Mouse (Mus musculus) embryonic facial prominence, embryonic 12.5 days (tissue): Measurements from ENCODE around the gene Mras. TPM values are rescaled to one million over a fixed set of nuclear protein-coding genes. Genes with fewer than 3 reads are reported as not detected.

Experiments used
- ATAC-seq: fragments of 200-750 bp; cut with Nextera tagmentation; 2 replicates; pipeline ENCODE4 v1.8.0; 2017; ENCODE audit not compliant: insufficient number of reproducible peaks, insufficient read depth, low FRiP score, low TSS enrichment
- H3K27ac ChIP-seq: fragments of 300-500 bp; sonication (generic); 2 replicates; pipeline ENCODE4 v1.5.1; 2016; ENCODE audit warnings: mild to moderate bottlenecking
- H3K27me3 ChIP-seq: fragments of 300-500 bp; sonication (generic); 2 replicates; pipeline ENCODE4 v1.6.1; 2016; ENCODE audit warnings: mild to moderate bottlenecking, moderate library complexity
- H3K36me3 ChIP-seq: fragments of 300-500 bp; sonication (generic); 2 replicates; pipeline ENCODE4 v1.6.1; 2016; ENCODE audit warnings: mild to moderate bottlenecking
- H3K4me1 ChIP-seq: fragments of 300-500 bp; sonication (generic); 2 replicates; pipeline ENCODE4 v1.6.1; 2016
- H3K4me2 ChIP-seq: fragments of 300-500 bp; sonication (generic); replicated peaks from 2 replicates; pipeline ENCODE4 v1.6.1; 2016; ENCODE audit warnings: mild to moderate bottlenecking, moderate library complexity
- H3K4me3 ChIP-seq: fragments of 300-500 bp; sonication (generic); 2 replicates; pipeline ENCODE4 v1.5.1; 2016; ENCODE audit warnings: mild to moderate bottlenecking
- H3K9ac ChIP-seq: fragments of 300-500 bp; sonication (generic); 2 replicates; pipeline ENCODE4 v1.6.1; 2016; ENCODE audit warnings: mild to moderate bottlenecking, moderate library complexity
- H3K9me3 ChIP-seq: fragments of 300-500 bp; sonication (generic); 2 replicates; pipeline ENCODE4 v1.6.1; 2016; ENCODE audit warnings: mild to moderate bottlenecking, moderate library complexity
- WGBS: fragments of 180-500 bp; shearing (Covaris S2); methylation state at CpG from one replicate; pipeline ENCODE4 v1.1.7; 2016; 5-methylcytosine and 5-hydroxymethylcytosine counted together
- polyA plus RNA-seq: library from polyadenylated mRNA; unstranded; fragments of >200 nt; fragmentation: Nextera tagmentation; extraction: Ambion mirVana; gene quantifications from 2 replicates; pipeline ENCODE4 v1.2.1, GENCODE M21; 2016

Mras gene
- polyA plus RNA-seq, 1 experiment from 2014 or later: 20.5 TPM

- H3K36me3 ChIP-seq: no peaks in the 10 kb centered on the region
- peaks cover 24% of the 10 kb centered on the region for H3K4me1 ChIP-seq
- peak overlapping the region; percentile 88 for H3K27ac ChIP-seq
- peak overlapping the region; percentile 86 for H3K9ac ChIP-seq
- under 1% methylated on average over 73 of the region's 86 CpGs for WGBS
- H3K4me2 ChIP-seq: peak overlapping the region; percentile 87
- peak overlapping the region; percentile 76 for H3K4me3 ChIP-seq
- H3K9me3 ChIP-seq: no peaks in the 10 kb centered on the region
- peak; percentile 69 for ATAC-seq
- peaks cover 25% of the 10 kb centered on the region for H3K27me3 ChIP-seq
Measured at GRCm38 (mm10) chr9:99436182-99437030, 775 bp downstream of the Mras start.

- WGBS: 12% methylated on average over 16 of the region's 16 CpGs
- peak overlapping the region; percentile 87 for H3K4me2 ChIP-seq
Measured at GRCm38 (mm10) chr9:99435619-99436181, 1.5 kb downstream of the Mras start.

GRCm38 (mm10) chr9:99434892-99435618 lies 2.1 kb downstream of the Mras start:
- peak; percentile 32; the same call in 1 of the 2 replicates for ATAC-seq
- WGBS: 9% methylated on average over 14 of the region's 14 CpGs
- Histone ChIP-seq H3K27me3 (peaks cover 25% of the 10 kb centered on the region), H3K9me3 (no peaks in the 10 kb centered on the region), H3K4me3 (peak overlapping the region; percentile 76), H3K4me2 (peak overlapping the region; percentile 87), H3K27ac (peak overlapping the region; percentile 88), H3K36me3 (no peaks in the 10 kb centered on the region), H3K4me1 (peaks cover 24% of the 10 kb centered on the region), H3K9ac (peak overlapping the region; percentile 86)

More at GRCm38 (mm10) chr9:99435619-99436181, 1.5 kb downstream of the Mras start:
- ATAC-seq: peak; percentile 8; the same call in 1 of the 2 replicates
- Histone ChIP-seq H3K27ac (peak overlapping the region; percentile 88), H3K27me3 (peaks cover 25% of the 10 kb centered on the region), H3K9ac (peak overlapping the region; percentile 86), H3K4me1 (peaks cover 24% of the 10 kb centered on the region), H3K4me3 (peak overlapping the region; percentile 76), H3K9me3 (no peaks in the 10 kb centered on the region), H3K36me3 (no peaks in the 10 kb centered on the region)

- WGBS: 75% methylated on average over 4 of the region's 4 CpGs
- Histone ChIP-seq H3K4me3 (no peak overlapping the region), H3K27ac (no peak overlapping the region), H3K27me3 (peaks cover 3% of the 10 kb centered on the region), H3K4me1 (peaks cover 24% of the 10 kb centered on the region), H3K9me3 (no peaks in the 10 kb centered on the region), H3K36me3 (no peaks in the 10 kb centered on the region), H3K4me2 (no peak overlapping the region), H3K9ac (no peak overlapping the region)
- no peak for ATAC-seq
Measured at GRCm38 (mm10) chr9:99432478-99432877, 4.7 kb downstream of the Mras start.

- Histone ChIP-seq H3K9ac (no peak overlapping the region), H3K27me3 (no peaks in the 10 kb centered on the region), H3K4me2 (no peak overlapping the region), H3K9me3 (no peaks in the 10 kb centered on the region), H3K4me3 (no peak overlapping the region), H3K4me1 (peaks cover 24% of the 10 kb centered on the region), H3K27ac (no peak overlapping the region), H3K36me3 (no peaks in the 10 kb centered on the region)
- 79% methylated on average over 6 of the region's 6 CpGs for whole genome bisulfite sequencing
- no peak for ATAC-seq
Measured at GRCm38 (mm10) chr9:99431963-99432362, 5.2 kb downstream of the Mras start.

- Histone ChIP-seq H3K27ac (no peak overlapping the region), H3K9ac (no peak overlapping the region), H3K4me2 (no peak overlapping the region), H3K36me3 (no peaks in the 10 kb centered on the region), H3K4me1 (peaks cover 24% of the 10 kb centered on the region), H3K9me3 (no peaks in the 10 kb centered on the region), H3K4me3 (no peak overlapping the region), H3K27me3 (no peaks in the 10 kb centered on the region)
- 90% methylated on average over 8 of the region's 8 CpGs for WGBS
- ATAC-seq: no peak
Measured at GRCm38 (mm10) chr9:99431346-99431745, 5.8 kb downstream of the Mras start.

GRCm38 (mm10) chr9:99430806-99431205 lies 6.4 kb downstream of the Mras start:
- H3K9me3 ChIP-seq: no peaks in the 10 kb centered on the region
- H3K9ac ChIP-seq: no peak overlapping the region
- ATAC-seq: no peak
- H3K36me3 ChIP-seq: no peaks in the 10 kb centered on the region
- H3K4me1 ChIP-seq: peaks cover 23% of the 10 kb centered on the region
- no peaks in the 10 kb centered on the region for H3K27me3 ChIP-seq
- H3K27ac ChIP-seq: no peak overlapping the region
- no peak overlapping the region for H3K4me3 ChIP-seq
- 75% methylated on average over 6 of the region's 6 CpGs for WGBS
- no peak overlapping the region for H3K4me2 ChIP-seq

- no peaks in the 10 kb centered on the region for H3K9me3 ChIP-seq
- no peak overlapping the region for H3K9ac ChIP-seq
- no peak overlapping the region for H3K4me2 ChIP-seq
- ATAC-seq: no peak
- H3K4me3 ChIP-seq: no peak overlapping the region
- H3K27ac ChIP-seq: no peak overlapping the region
- WGBS: 90% methylated on average over 3 of the region's 3 CpGs
- no peaks in the 10 kb centered on the region for H3K27me3 ChIP-seq
- peaks cover 19% of the 10 kb centered on the region for H3K4me1 ChIP-seq
- H3K36me3 ChIP-seq: no peaks in the 10 kb centered on the region
Measured at GRCm38 (mm10) chr9:99429845-99430244, 7.3 kb downstream of the Mras start.

GRCm38 (mm10) chr9:99428601-99429331 lies 8.4 kb downstream of the Mras start:
- ATAC-seq: no peak
- Histone ChIP-seq H3K4me1 (peaks cover 21% of the 10 kb centered on the region), H3K9ac (no peak overlapping the region), H3K27ac (no peak overlapping the region), H3K9me3 (no peaks in the 10 kb centered on the region), H3K4me3 (no peak overlapping the region), H3K36me3 (no peaks in the 10 kb centered on the region), H3K27me3 (no peaks in the 10 kb centered on the region), H3K4me2 (no peak overlapping the region)
- WGBS: 63% methylated on average over 11 of the region's 11 CpGs

GRCm38 (mm10) chr9:99425262-99425661 lies 11.9 kb downstream of the Mras start:
- ATAC-seq: no peak

GRCm38 (mm10) chr9:99424574-99424863 lies 12.7 kb downstream of the Mras start:
- 0 out of 2 replicates have a peak overlapping the region, but pooled peaks have one; percentile 36 for H3K27ac ChIP-seq
- H3K36me3 ChIP-seq: no peaks in the 10 kb centered on the region
- no peak overlapping the region for H3K4me3 ChIP-seq
- 41% methylated on average over 4 of the region's 4 CpGs for WGBS
- no peaks in the 10 kb centered on the region for H3K9me3 ChIP-seq
- H3K9ac ChIP-seq: no peak overlapping the region
- no peak overlapping the region for H3K4me2 ChIP-seq
- no peaks in the 10 kb centered on the region for H3K27me3 ChIP-seq
- peaks cover 24% of the 10 kb centered on the region for H3K4me1 ChIP-seq
- no peak for ATAC-seq

More at GRCm38 (mm10) chr9:99425262-99425661, 11.9 kb downstream of the Mras start:
- Histone ChIP-seq H3K4me1 (peaks cover 24% of the 10 kb centered on the region), H3K27ac (no peak overlapping the region), H3K4me2 (no peak overlapping the region), H3K9ac (no peak overlapping the region), H3K36me3 (no peaks in the 10 kb centered on the region), H3K4me3 (no peak overlapping the region), H3K27me3 (no peaks in the 10 kb centered on the region), H3K9me3 (no peaks in the 10 kb centered on the region)
- 62% methylated on average over 9 of the region's 9 CpGs for WGBS
